Mouse (Mus musculus): ENCODE data around the gene Bud31. TPM values are rescaled to one million over a fixed set of nuclear protein-coding genes. Genes with fewer than 3 reads are reported as not detected.
A peak's percentile ranks its signal among the peaks of the same experiment; 100 is the strongest.

Gene Bud31
- polyA plus RNA-seq, 1 experiment = 84.1 TPM

DNA sequence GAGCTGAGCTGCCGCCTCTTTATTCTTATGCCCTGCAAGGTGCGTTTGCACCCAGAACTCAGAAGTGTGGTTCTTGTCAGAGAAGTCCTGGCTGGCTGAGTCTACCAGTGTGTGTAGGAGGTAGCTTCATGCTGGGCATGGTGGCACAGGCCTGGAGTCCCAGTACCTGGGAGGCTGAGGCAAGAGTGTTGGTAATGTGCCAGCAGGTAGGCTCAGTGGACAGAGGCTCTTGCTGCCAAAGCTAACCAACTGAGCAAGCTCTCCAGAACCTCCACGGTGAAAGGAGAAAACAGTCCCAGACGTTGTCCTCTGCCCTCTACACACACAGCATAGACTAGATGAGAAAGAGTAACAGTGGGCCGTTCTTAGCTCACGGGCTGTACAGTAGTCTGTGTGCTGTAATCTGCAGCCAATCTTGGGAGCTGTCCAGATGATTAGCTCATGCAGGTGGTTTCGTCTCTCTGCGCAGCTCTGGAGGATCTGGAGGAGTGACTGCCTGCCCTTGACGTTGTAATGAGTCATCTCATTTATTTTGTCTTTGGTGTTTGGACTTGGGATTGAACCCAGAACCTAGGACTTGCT is 34.4 kb upstream of the Bud31 start:
- Histone ChIP-seq H3K36me3 (ENCODE audit: control insufficient read depth, insufficient read depth, low read length) (peaks cover 3% of the 10 kb centered on the region; the same call in 1 of the 2 replicates), H3K4me1 (ENCODE audit: control insufficient read depth, insufficient read depth, low read length) (no peaks in the 10 kb centered on the region), H3K27ac (ENCODE audit: insufficient read depth, low read depth, low read length) (no peak overlapping the region), H3K27me3 (replicated peaks; ENCODE audit: control insufficient read depth, insufficient read depth, low read length) (no peaks in the 10 kb centered on the region), H3K4me3 (ENCODE audit: insufficient read depth, low read depth, low read length) (no peak overlapping the region)
- TF ChIP-seq POLR2A (IDR thresholded peaks at IDR 0.05; ENCODE audit: low read depth, low read length) (no peak), CTCF (conservative IDR thresholded peaks at IDR 0.05; ENCODE audit: insufficient read depth, insufficient read length, low read depth, low read length) (no peak)
- DNase-seq = no peak
- 86% methylated on average over 9 of the region's 9 CpGs for WGBS

DNA sequence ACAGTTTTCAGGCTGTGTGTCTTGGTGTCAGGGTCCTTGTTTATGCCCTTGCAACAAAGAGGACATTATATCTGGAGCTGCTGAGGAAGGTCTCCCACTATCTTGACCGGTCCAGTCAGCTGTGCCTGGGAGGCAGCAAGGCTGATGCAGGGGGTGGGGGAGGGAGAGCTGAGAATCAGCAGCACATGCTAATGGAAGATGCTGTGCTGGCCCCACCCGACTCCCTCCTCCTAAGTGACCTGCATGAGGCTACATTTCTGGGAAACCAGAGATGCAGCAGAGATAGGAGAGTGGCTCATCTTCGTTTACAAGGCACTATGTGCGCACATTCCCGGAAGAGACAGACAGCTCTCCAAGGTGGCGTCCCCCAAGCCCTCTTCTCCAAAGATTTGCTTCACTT is 29.8 kb upstream of the Bud31 start:
- WGBS = 90% methylated on average over 6 of the region's 6 CpGs

DNA sequence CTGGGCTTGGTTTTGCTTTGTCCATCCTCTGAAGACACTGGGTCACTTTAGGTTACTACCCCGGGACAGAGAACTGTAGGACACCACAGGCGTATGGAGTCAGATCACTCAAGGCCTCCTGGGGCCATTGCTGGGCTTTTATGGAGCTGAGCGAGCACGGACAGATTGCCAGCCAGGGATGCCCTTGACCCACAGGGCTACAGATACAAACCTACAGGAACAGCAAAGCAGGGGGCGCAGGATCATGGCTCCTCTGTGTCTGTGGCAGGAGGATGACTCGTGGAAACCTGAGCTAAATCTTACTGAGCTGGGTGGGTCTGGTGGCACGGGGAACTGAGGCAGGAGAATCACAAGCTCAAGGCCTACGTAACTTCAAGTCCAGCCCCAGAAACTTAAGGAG is 27.6 kb upstream of the Bud31 start:
- WGBS = 83% methylated on average over 8 of the region's 8 CpGs
- no peak for DNase-seq
- Histone ChIP-seq H3K4me1 (ENCODE audit: control insufficient read depth, insufficient read depth, low read length) (peaks cover 3% of the 10 kb centered on the region; the same call in 1 of the 2 replicates), H3K4me3 (ENCODE audit: insufficient read depth, low read depth, low read length) (no peak overlapping the region), H3K36me3 (ENCODE audit: control insufficient read depth, insufficient read depth, low read length) (no peaks in the 10 kb centered on the region), H3K27me3 (replicated peaks; ENCODE audit: control insufficient read depth, insufficient read depth, low read length) (no peaks in the 10 kb centered on the region), H3K27ac (ENCODE audit: insufficient read depth, low read depth, low read length) (no peak overlapping the region)
- TF ChIP-seq POLR2A (IDR thresholded peaks at IDR 0.05; ENCODE audit: low read depth, low read length) (no peak), CTCF (conservative IDR thresholded peaks at IDR 0.05; ENCODE audit: insufficient read depth, insufficient read length, low read depth, low read length) (no peak)

More for the DNA sequence above, 29.8 kb upstream of the Bud31 start:
- peaks cover 3% of the 10 kb centered on the region; the same call in 1 of the 2 replicates for H3K4me1 ChIP-seq (ENCODE audit: control insufficient read depth, insufficient read depth, low read length)
- DNase-seq = no peak
- H3K36me3 ChIP-seq (ENCODE audit: control insufficient read depth, insufficient read depth, low read length) = peaks cover 3% of the 10 kb centered on the region; the same call in 1 of the 2 replicates
- no peaks in the 10 kb centered on the region for H3K27me3 ChIP-seq (replicated peaks; ENCODE audit: control insufficient read depth, insufficient read depth, low read length)
- no peak overlapping the region for H3K4me3 ChIP-seq (ENCODE audit: insufficient read depth, low read depth, low read length)
- TF ChIP-seq CTCF (conservative IDR thresholded peaks at IDR 0.05; ENCODE audit: insufficient read depth, insufficient read length, low read depth, low read length) (no peak), POLR2A (IDR thresholded peaks at IDR 0.05; ENCODE audit: low read depth, low read length) (no peak)
- no peak overlapping the region for H3K27ac ChIP-seq (ENCODE audit: insufficient read depth, low read depth, low read length)

DNA sequence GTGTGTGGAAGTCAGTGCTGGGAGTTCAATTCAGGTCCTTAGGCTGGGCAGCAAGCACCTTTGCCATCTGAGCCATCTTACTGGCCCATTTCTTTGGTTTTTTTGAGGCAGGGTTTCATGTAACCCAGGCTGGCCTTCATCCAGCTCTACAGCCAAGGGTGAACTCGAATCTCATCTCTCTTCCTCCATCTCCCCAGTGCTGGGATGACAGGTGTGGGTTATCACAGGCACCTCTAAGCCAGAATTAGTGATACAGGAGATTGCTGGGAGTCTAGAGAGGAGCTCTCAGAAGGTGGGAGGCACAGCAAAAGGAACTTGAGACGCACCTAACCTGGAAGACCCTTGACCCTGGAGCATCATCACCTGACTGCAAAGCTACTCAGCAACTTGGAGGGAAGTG is 26.7 kb upstream of the Bud31 start:
- no peak for DNase-seq
- Histone ChIP-seq H3K27ac (ENCODE audit: insufficient read depth, low read depth, low read length) (no peak overlapping the region), H3K27me3 (replicated peaks; ENCODE audit: control insufficient read depth, insufficient read depth, low read length) (no peaks in the 10 kb centered on the region), H3K4me1 (ENCODE audit: control insufficient read depth, insufficient read depth, low read length) (peaks cover 3% of the 10 kb centered on the region; the same call in 1 of the 2 replicates), H3K36me3 (ENCODE audit: control insufficient read depth, insufficient read depth, low read length) (no peaks in the 10 kb centered on the region), H3K4me3 (ENCODE audit: insufficient read depth, low read depth, low read length) (peak overlapping the region; percentile 82; the same call in 1 of the 2 replicates)
- WGBS = 23% methylated on average over 2 of the region's 2 CpGs
- TF ChIP-seq POLR2A (IDR thresholded peaks at IDR 0.05; ENCODE audit: low read depth, low read length) = no peak
- TF ChIP-seq CTCF (conservative IDR thresholded peaks at IDR 0.05; ENCODE audit: insufficient read depth, insufficient read length, low read depth, low read length) = no peak

DNA sequence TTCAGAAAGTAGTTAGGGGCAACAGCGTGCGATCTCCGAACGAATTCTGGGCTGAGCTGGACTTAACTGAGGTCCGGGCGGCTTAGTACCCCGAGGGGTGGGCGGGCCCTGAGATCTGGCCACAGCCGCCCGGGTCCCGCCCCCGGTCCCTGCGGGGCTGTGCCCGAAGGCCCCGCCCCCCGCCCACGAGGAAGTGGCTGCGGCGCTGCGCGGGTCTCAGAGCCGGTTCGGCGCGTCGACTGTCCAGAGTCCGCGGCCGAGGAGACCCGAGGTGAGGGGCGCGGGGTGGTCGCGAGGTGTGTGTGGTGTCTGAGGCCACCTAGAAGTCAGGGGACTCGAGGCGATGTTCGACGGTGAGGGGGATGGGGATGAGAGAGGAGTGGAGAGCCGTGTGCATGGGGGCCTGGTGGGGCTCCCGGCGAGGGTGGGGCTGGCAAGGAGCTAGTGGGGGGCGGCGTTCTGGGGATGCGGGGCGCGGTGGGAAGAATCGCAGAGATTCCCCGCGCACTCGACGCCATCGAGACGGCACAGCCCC is 26.0 kb upstream of the Bud31 start, which contains the start of gene Arpc1b:
Arpc1b (plus strand) TSS at position 145 of the 535 bp plus-strand sequence.
- no peaks in the 10 kb centered on the region for H3K36me3 ChIP-seq (ENCODE audit: control insufficient read depth, insufficient read depth, low read length)
- peak; percentile 77 for DNase-seq
- peaks cover 3% of the 10 kb centered on the region; the same call in 1 of the 2 replicates for H3K4me1 ChIP-seq (ENCODE audit: control insufficient read depth, insufficient read depth, low read length)
- TF ChIP-seq CTCF (conservative IDR thresholded peaks at IDR 0.05; ENCODE audit: insufficient read depth, insufficient read length, low read depth, low read length) = no peak
- TF ChIP-seq POLR2A (IDR thresholded peaks at IDR 0.05; ENCODE audit: low read depth, low read length) = no peak
- no peaks in the 10 kb centered on the region for H3K27me3 ChIP-seq (replicated peaks; ENCODE audit: control insufficient read depth, insufficient read depth, low read length)
- H3K4me3 ChIP-seq (ENCODE audit: insufficient read depth, low read depth, low read length) = peak within 1 kb of the TSS; percentile 82
- peak within 1 kb of the TSS; percentile 86 for H3K27ac ChIP-seq (ENCODE audit: insufficient read depth, low read depth, low read length)
- WGBS = under 1% methylated on average over 47 of the region's 53 CpGs

DNA sequence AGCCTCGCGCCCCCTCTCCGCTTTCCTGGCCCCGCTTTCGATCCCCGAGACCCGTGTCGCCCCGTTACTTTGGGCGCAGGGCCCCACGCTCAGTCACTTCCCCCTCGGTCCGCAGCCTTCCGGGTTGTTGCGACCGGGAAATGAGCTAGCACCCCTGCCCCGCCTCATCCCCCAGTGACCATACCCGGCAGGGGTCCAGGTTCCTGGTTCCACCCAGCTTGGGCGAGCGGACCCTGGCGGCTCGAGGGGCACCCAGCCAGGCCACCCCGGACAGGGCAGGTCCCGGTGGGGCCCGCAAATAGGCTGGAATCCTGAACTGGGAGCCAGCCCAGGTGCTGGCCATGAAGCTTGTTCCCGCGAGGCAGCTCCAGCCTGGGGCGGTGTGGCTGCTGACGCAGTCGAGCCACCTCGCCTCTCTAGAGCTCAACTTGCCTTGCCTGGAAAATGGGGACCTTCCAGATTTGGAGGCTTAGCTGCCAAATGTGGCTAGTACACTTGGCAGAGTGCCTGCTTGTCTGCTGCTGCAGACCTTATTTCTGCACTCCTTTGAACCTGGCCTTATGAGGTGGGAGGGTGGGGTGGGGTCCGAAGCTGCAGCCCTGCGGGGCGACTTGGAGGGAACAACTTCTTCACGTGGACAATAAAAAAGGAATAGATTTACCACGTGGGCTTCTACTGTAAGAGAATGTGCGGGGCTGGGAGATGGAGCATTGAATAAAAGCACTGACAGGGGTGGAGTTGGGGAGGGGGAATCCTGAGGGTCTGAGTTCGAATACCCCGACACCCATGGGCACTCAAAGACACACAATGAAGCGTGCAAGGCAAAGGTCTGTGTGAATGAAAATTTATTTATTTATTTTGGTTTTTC is 25.3 kb upstream of the Bud31 start:
- Histone ChIP-seq H3K27me3 (replicated peaks; ENCODE audit: control insufficient read depth, insufficient read depth, low read length) (no peaks in the 10 kb centered on the region), H3K36me3 (ENCODE audit: control insufficient read depth, insufficient read depth, low read length) (no peaks in the 10 kb centered on the region), H3K27ac (ENCODE audit: insufficient read depth, low read depth, low read length) (peak overlapping the region; percentile 86), H3K4me3 (ENCODE audit: insufficient read depth, low read depth, low read length) (peak overlapping the region; percentile 82), H3K4me1 (ENCODE audit: control insufficient read depth, insufficient read depth, low read length) (peaks cover 3% of the 10 kb centered on the region; the same call in 1 of the 2 replicates)
- TF ChIP-seq CTCF (conservative IDR thresholded peaks at IDR 0.05; ENCODE audit: insufficient read depth, insufficient read length, low read depth, low read length) = no peak
- TF ChIP-seq POLR2A (IDR thresholded peaks at IDR 0.05; ENCODE audit: low read depth, low read length) = no peak
- 11% methylated on average over 40 of the region's 40 CpGs for WGBS
- DNase-seq = peak; percentile 69

Measured in kidney, adult 2 months (tissue).